Mouse (Mus musculus): Measurements from ENCODE around the gene AC129217.1. TPM values are rescaled to one million over a fixed set of nuclear protein-coding genes. Genes with fewer than 3 reads are reported as not detected.
"Not testable (repeated sequence)": the region's sequence is repeated elsewhere in the genome, so short reads cannot be mapped to it uniquely, and the experiment has no call there.

AC129217.1 gene
- polyA plus RNA-seq, 1 experiment from 2014 or later = not detected

- peak within 1 kb of the TSS; percentile 31 for H3K27ac ChIP-seq
- peak within 1 kb of the TSS; percentile 26 for H3K4me2 ChIP-seq
- H3K9me3 ChIP-seq = no peaks in the 10 kb centered on the region
- ATAC-seq (ENCODE audit: insufficient read depth, low FRiP score, low read depth) = peak; percentile 52
- H3K4me3 ChIP-seq (replicated peaks) = no peak within 1 kb of the TSS
- peaks cover 12% of the 10 kb centered on the region for H3K36me3 ChIP-seq
- 22% methylated on average over 7 of the region's 7 CpGs for WGBS
- no peak within 1 kb of the TSS for H3K9ac ChIP-seq
- H3K27me3 ChIP-seq (replicated peaks) = no peaks in the 10 kb centered on the region
- 0 out of 2 replicates have a peak, but pooled peaks cover 9% of the 10 kb centered on the region for H3K4me1 ChIP-seq
These were observed 20.9 kb downstream of the AC129217.1 start, which contains the start of gene Lrrn4cl for GRCm38 (mm10) chr19:8850402-8850901. Gene Lrrn4cl, plus strand, starts transcription at chr19:8850768.

- Histone ChIP-seq H3K4me3 (replicated peaks) (no peak overlapping the region), H3K4me1 (0 out of 2 replicates have a peak, but pooled peaks cover 9% of the 10 kb centered on the region), H3K4me2 (no peak overlapping the region), H3K27me3 (replicated peaks) (no peaks in the 10 kb centered on the region), H3K9ac (no peak overlapping the region), H3K9me3 (no peaks in the 10 kb centered on the region), H3K36me3 (0 out of 2 replicates have a peak, but pooled peaks cover 1% of the 10 kb centered on the region), H3K27ac (no peak overlapping the region)
- no peak for ATAC-seq (ENCODE audit: insufficient read depth, low FRiP score, low read depth)
- WGBS = 50% methylated on average over 7 of the region's 7 CpGs
These were observed 22.1 kb downstream of the AC129217.1 start for GRCm38 (mm10) chr19:8851639-8852038.

DNA sequence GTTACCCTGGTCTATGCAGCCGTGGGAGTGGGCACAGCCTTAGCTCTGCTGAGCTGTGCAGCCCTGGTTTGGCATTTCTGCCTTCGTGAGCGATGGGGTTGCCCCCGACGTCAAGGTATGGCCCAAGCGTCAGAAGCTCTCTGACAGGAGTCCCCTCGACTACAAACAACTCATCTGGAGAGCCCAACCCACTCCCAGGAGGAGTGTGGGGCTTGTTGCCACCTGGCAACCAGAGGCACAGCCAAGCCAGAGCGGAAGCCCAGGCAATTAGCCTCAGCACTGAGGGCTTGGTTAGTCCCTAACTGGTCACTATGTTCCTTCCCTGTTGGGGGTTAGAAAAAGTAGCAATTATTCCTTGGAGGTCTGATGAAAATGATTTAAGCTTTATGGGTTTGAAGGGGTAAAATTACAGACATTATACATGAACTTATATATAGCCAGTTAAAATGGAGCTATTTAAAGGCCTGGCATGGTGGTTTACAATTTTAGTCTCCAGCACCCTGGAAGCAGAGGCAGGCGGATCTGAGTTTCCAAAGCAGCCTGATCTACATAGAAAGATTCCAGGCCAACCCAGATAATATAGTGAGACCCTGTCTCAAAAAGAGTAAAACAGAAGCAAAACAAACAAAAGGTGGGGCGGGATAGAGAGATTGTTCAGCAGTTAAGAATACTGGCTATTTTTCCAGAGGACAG lies 22.8 kb downstream of the AC129217.1 start:
- no peaks in the 10 kb centered on the region for H3K27me3 ChIP-seq (replicated peaks)
- no peak overlapping the region for H3K27ac ChIP-seq
- no peaks in the 10 kb centered on the region for H3K36me3 ChIP-seq
- no peak overlapping the region for H3K4me2 ChIP-seq
- WGBS = 56% methylated on average over 10 of the region's 10 CpGs
- H3K4me3 ChIP-seq (replicated peaks) = no peak overlapping the region
- H3K9me3 ChIP-seq = no peaks in the 10 kb centered on the region
- H3K9ac ChIP-seq = no peak overlapping the region
- no peak for ATAC-seq (ENCODE audit: insufficient read depth, low FRiP score, low read depth)
- 0 out of 2 replicates have a peak, but pooled peaks cover 9% of the 10 kb centered on the region for H3K4me1 ChIP-seq

- ATAC-seq (ENCODE audit: insufficient read depth, low FRiP score, low read depth) = no peak
These were observed 23.5 kb downstream of the AC129217.1 start for GRCm38 (mm10) chr19:8853117-8853516.

GRCm38 (mm10) chr19:8857689-8858088 lies 28.1 kb downstream of the AC129217.1 start:
- Histone ChIP-seq H3K4me1 (no peaks in the 10 kb centered on the region), H3K9ac (no peak overlapping the region), H3K27ac (no peak overlapping the region), H3K4me2 (no peak overlapping the region), H3K27me3 (replicated peaks) (no peaks in the 10 kb centered on the region), H3K36me3 (no peaks in the 10 kb centered on the region), H3K9me3 (no peaks in the 10 kb centered on the region), H3K4me3 (replicated peaks) (no peak overlapping the region)
- WGBS = 40% methylated on average over 4 of the region's 4 CpGs
- no peak for ATAC-seq (ENCODE audit: insufficient read depth, low FRiP score, low read depth)

More at GRCm38 (mm10) chr19:8853117-8853516, 23.5 kb downstream of the AC129217.1 start:
- Histone ChIP-seq H3K4me1 (0 out of 2 replicates have a peak, but pooled peaks cover 9% of the 10 kb centered on the region), H3K9me3 (no peaks in the 10 kb centered on the region), H3K36me3 (no peaks in the 10 kb centered on the region), H3K4me2 (no peak overlapping the region), H3K4me3 (replicated peaks) (no peak overlapping the region), H3K9ac (no peak overlapping the region), H3K27ac (no peak overlapping the region), H3K27me3 (replicated peaks) (no peaks in the 10 kb centered on the region)
- 76% methylated on average over 3 of the region's 3 CpGs for WGBS

GRCm38 (mm10) chr19:8859018-8859417 lies 29.4 kb downstream of the AC129217.1 start:
- Histone ChIP-seq H3K9me3 (no peaks in the 10 kb centered on the region), H3K27me3 (replicated peaks) (no peaks in the 10 kb centered on the region), H3K9ac (no peak overlapping the region), H3K4me1 (no peaks in the 10 kb centered on the region), H3K27ac (no peak overlapping the region), H3K4me3 (replicated peaks) (no peak overlapping the region), H3K36me3 (no peaks in the 10 kb centered on the region), H3K4me2 (no peak overlapping the region)
- ATAC-seq (ENCODE audit: insufficient read depth, low FRiP score, low read depth) = no peak
- 15% methylated on average over 1 of the region's 1 CpGs for WGBS

DNA sequence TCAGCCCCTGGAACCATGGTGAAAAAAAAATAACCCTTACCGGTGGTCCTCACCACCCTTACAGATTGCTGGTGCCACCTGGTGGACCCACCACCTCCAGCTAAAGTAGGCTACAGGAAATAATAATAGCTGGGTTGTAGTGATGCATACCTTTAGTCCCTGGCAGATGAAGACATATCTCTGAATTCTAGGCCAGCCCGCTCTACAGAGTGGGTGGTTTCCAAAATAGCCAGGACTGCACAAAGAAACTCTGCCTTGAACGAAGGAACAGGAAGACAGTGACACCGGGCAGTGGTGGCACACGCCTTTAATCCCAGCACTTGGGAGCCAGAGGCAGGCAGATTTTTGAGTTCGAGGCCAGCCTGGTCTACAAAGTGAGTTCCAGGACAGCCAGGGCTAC lies 34.7 kb downstream of the AC129217.1 start:
- Histone ChIP-seq H3K9me3 (no peaks in the 10 kb centered on the region), H3K27me3 (replicated peaks) (no peaks in the 10 kb centered on the region), H3K4me1 (no peaks in the 10 kb centered on the region), H3K4me3 (replicated peaks) (no peak overlapping the region), H3K4me2 (no peak overlapping the region), H3K27ac (no peak overlapping the region), H3K9ac (no peak overlapping the region), H3K36me3 (no peaks in the 10 kb centered on the region)
- whole genome bisulfite sequencing = 81% methylated on average over 6 of the region's 6 CpGs
- ATAC-seq (ENCODE audit: insufficient read depth, low FRiP score, low read depth) = no peak

DNA sequence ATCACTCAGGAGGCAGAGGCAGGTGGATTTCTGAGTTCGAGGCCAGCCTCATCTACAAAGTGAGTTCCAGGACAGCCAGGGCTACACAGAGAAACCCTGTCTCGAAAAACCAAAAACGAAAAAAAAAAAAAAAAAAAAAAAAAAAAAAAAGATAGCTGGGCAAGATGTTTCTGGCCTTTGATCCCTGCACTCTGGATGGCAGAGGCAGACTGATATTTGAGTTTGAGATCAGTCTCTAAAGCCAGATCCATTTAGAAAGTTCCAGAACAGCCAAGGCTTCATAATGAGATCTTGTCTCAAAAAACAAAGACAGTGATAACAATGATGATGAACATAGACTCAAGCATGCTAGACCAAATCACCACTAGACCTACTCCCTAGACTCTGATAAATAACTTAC lies 40.8 kb downstream of the AC129217.1 start:
- H3K36me3 ChIP-seq = peaks cover 10% of the 10 kb centered on the region
- WGBS = 63% methylated on average over 3 of the region's 3 CpGs
- ATAC-seq (ENCODE audit: insufficient read depth, low FRiP score, low read depth); H3K27me3 ChIP-seq (replicated peaks); H3K9me3 ChIP-seq; H3K27ac ChIP-seq; H3K9ac ChIP-seq; H3K4me1 ChIP-seq: not testable (repeated sequence)
- peak overlapping the region; percentile 97; the same call in 1 of the 2 replicates for H3K4me3 ChIP-seq (replicated peaks)
- H3K4me2 ChIP-seq = peak overlapping the region; percentile 57; the same call in 1 of the 2 replicates

GRCm38 (mm10) chr19:8870838-8871237 lies 41.3 kb downstream of the AC129217.1 start:
- peaks cover 14% of the 10 kb centered on the region for H3K36me3 ChIP-seq
- peak overlapping the region; percentile 57 for H3K4me2 ChIP-seq
- peaks cover 6% of the 10 kb centered on the region for H3K4me1 ChIP-seq
- H3K4me3 ChIP-seq (replicated peaks) = peak overlapping the region; percentile 97
- no peaks in the 10 kb centered on the region for H3K27me3 ChIP-seq (replicated peaks)
- no peaks in the 10 kb centered on the region for H3K9me3 ChIP-seq
- 38% methylated on average over 9 of the region's 9 CpGs for WGBS
- ATAC-seq (ENCODE audit: insufficient read depth, low FRiP score, low read depth) = no peak
- H3K27ac ChIP-seq = peak overlapping the region; percentile 45
- peak overlapping the region; percentile 40; the same call in 1 of the 2 replicates for H3K9ac ChIP-seq

DNA sequence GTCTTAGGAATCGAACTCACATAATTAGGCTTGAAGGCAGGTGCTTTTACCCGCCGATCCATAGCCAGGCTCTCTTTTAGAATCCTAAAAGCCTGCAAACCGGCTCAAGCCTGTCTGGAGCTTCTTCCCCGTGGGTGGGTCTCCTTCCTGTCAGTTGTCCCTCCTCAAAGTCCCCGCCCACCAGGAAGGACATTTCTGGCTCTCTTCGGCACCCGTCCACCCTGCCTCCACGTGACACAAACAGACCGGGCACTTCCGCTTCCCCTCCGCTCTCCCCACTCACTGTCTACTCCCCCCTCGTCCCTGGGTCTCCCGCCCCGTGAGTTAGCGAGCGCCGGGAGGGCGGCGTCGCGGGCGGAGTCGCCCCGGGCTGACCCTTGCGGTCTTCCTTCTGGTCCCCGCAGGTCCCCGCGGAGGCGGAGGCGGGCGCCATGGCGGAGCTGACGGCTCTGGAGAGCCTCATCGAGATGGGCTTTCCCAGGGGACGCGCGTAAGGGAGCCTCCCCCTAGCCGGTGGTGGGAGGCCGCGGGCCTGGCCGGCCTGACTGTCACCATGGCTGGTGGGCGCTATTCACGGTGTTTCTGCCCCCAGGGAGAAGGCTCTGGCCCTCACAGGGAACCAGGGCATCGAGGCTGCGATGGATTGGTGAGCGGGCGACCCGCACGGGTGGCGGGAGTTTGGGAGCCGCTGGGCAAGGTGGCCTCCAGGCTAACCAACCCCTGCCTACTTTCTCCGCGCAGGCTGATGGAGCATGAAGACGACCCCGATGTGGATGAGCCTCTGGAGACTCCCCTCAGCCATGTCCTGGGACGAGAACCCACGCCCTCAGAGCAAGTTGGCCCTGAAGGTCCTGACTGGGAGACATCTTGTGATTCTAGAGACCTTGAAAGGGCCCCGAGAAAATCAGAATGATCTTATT lies 42.0 kb downstream of the AC129217.1 start, which contains the start of gene Ubxn1:
TSS of gene Ubxn1 (plus strand) at position 230 of the 920 bp plus-strand sequence.
- Histone ChIP-seq H3K4me2 (peak within 1 kb of the TSS; percentile 87), H3K27ac (peak within 1 kb of the TSS; percentile 84), H3K9ac (peak within 1 kb of the TSS; percentile 94), H3K4me1 (peaks cover 6% of the 10 kb centered on the region), H3K36me3 (peaks cover 18% of the 10 kb centered on the region), H3K4me3 (replicated peaks) (peak within 1 kb of the TSS; percentile 97), H3K9me3 (no peaks in the 10 kb centered on the region), H3K27me3 (replicated peaks) (no peaks in the 10 kb centered on the region)
- under 1% methylated on average over 59 of the region's 59 CpGs for WGBS
- peak; percentile 97 for ATAC-seq (ENCODE audit: insufficient read depth, low FRiP score, low read depth)

DNA sequence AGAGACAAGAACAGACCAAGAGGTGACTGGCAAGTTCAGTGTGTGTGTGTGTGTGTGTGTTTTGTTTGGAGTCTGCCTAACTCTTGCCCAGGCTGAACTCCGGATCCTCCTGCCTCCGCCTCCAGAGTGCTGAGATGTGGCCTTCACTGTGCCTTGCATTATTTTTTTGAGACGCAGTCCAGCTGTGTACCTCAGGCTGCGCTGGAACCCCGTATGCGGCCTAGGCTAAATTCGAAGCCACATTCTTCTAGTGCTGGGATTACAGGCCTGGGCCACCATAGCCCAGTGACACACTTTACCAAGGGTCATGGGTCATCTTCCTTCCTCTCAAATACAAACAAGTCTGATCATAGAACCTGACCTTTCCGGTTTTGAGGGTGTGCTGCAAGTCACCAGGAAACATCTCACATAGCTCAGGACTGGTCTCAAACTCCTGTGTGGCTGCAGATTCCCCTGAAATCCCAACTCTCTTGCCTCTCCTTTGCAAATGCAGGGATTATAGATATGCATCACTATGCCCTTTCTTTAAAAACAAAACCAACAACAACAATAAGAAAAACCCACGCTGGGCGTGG lies 42.8 kb downstream of the AC129217.1 start:
- no peak for ATAC-seq (ENCODE audit: insufficient read depth, low FRiP score, low read depth)
- Histone ChIP-seq H3K27ac (peak overlapping the region; percentile 84), H3K36me3 (peaks cover 24% of the 10 kb centered on the region), H3K9me3 (no peaks in the 10 kb centered on the region), H3K27me3 (replicated peaks) (no peaks in the 10 kb centered on the region), H3K9ac (peak overlapping the region; percentile 94), H3K4me2 (peak overlapping the region; percentile 87), H3K4me3 (replicated peaks) (peak overlapping the region; percentile 97), H3K4me1 (peaks cover 6% of the 10 kb centered on the region)
- 59% methylated on average over 10 of the region's 10 CpGs for WGBS

Data from stomach, embryonic 15.5 days (tissue).